In genomic region chr4:134869815-134870375, GRCm38 (mm10) we compare ENCODE assay signal across 10 mouse cellular contexts. TPM values are rescaled to one million over a fixed set of nuclear protein-coding genes. Genes with fewer than 3 reads are reported as not detected.
DNase-seq lines count a peak whose midpoint lies in the region; ATAC-seq and TF ChIP-seq lines count a peak whose summit lies in the region.
"Had no signal": no experiment of that assay in that cellular context is flagged by ENCODE, and none has a peak within 500 bp of the region (broad histone marks: within the 10 kb centered on the region; RNA-seq: fewer than 3 reads in every experiment).

No protein-coding gene starts in this region.

- H3K36me3 ChIP-seq in heart, embryonic 16.5 days (ENCODE audit: control insufficient read depth, insufficient read depth) = no peaks in the 10 kb centered on the region
- no peaks in the 10 kb centered on the region for H3K36me3 ChIP-seq in ES-Bruce4 (ENCODE audit: control insufficient read depth, insufficient read depth, low read length, poor library complexity, severe bottlenecking)
- no peaks in the 10 kb centered on the region for H3K36me3 ChIP-seq in embryonic facial prominence, embryonic 13.5 days

- peak overlapping the region; percentile 27 for H3K4me3 ChIP-seq in heart, embryonic 16.5 days (ENCODE audit: low read length)
- peak overlapping the region; percentile 39 for H3K4me3 ChIP-seq in ES-Bruce4 (ENCODE audit: low read depth, low read length)
- H3K4me3 ChIP-seq in embryonic facial prominence, embryonic 13.5 days = peak overlapping the region; percentile 17

- TF ChIP-seq CTCF in ES-Bruce4 (IDR thresholded peaks at IDR 0.05; ENCODE audit: low read depth, low read length) = no peak

- peak overlapping the region; percentile 61 for H3K4me2 ChIP-seq in heart, embryonic 16.5 days (ENCODE audit: low read depth, low read length)
- peak overlapping the region; percentile 50 for H3K4me2 ChIP-seq in embryonic facial prominence, embryonic 13.5 days

- H3K4me1 ChIP-seq in heart, embryonic 16.5 days (ENCODE audit: control insufficient read depth, insufficient read depth, low read length) = peaks cover 6% of the 10 kb centered on the region
- H3K4me1 ChIP-seq in ES-Bruce4 (ENCODE audit: control insufficient read depth, insufficient read depth, low read length) = peaks cover 22% of the 10 kb centered on the region
- H3K4me1 ChIP-seq in embryonic facial prominence, embryonic 13.5 days = peaks cover 21% of the 10 kb centered on the region

- peak overlapping the region; percentile 50 for H3K9ac ChIP-seq in heart, embryonic 16.5 days (ENCODE audit: low read length)
- peak overlapping the region; percentile 19 for H3K9ac ChIP-seq in ES-Bruce4 (ENCODE audit: low read depth, poor library complexity, severe bottlenecking)
- peak overlapping the region; percentile 37; the same call in 1 of the 2 replicates for H3K9ac ChIP-seq in embryonic facial prominence, embryonic 13.5 days

- DNase-seq in heart, postnatal 25 days (ENCODE audit: low spot score) = no peak
- DNase-seq in liver = peak; percentile 54
- DNase-seq in gastrocnemius, postnatal 25 days = no peak
- no peak for DNase-seq in ovary, postnatal 10 days (ENCODE audit: low spot score)
- DNase-seq: cerebellum, adult 2 months had no signal

- H3K9me3 ChIP-seq in heart, embryonic 16.5 days (replicated peaks; ENCODE audit: control insufficient read depth, low read length) = no peaks in the 10 kb centered on the region
- no peaks in the 10 kb centered on the region for H3K9me3 ChIP-seq in ES-Bruce4 (replicated peaks; ENCODE audit: control insufficient read depth, insufficient read depth, low read length, poor library complexity, severe bottlenecking)
- H3K9me3 ChIP-seq in embryonic facial prominence, embryonic 13.5 days = no peaks in the 10 kb centered on the region

- intact Hi-C loops in heart, postnatal 25 days (cut with DNase I) = no loop called here

- TF ChIP-seq EP300 in ES-Bruce4 (IDR thresholded peaks at IDR 0.05; ENCODE audit: insufficient read depth, low read depth, low read length) = no peak

- WGBS in heart, embryonic 16.5 days = 44% methylated on average over 7 of the region's 7 CpGs
- 38% methylated on average over 7 of the region's 7 CpGs for WGBS in embryonic facial prominence, embryonic 13.5 days

- H3K27ac ChIP-seq in heart, embryonic 16.5 days (ENCODE audit: low read length) = no peak overlapping the region
- peak overlapping the region; percentile 42 for H3K27ac ChIP-seq in ES-Bruce4 (ENCODE audit: insufficient read depth, low read length)
- no peak overlapping the region for H3K27ac ChIP-seq in embryonic facial prominence, embryonic 13.5 days

- H3K27me3 ChIP-seq in heart, embryonic 16.5 days (ENCODE audit: control insufficient read depth, insufficient read depth, low read length) = peaks cover 22% of the 10 kb centered on the region
- no peaks in the 10 kb centered on the region for H3K27me3 ChIP-seq in ES-Bruce4 (ENCODE audit: control insufficient read depth, insufficient read depth, low read length, poor library complexity, severe bottlenecking)
- peaks cover 32% of the 10 kb centered on the region for H3K27me3 ChIP-seq in embryonic facial prominence, embryonic 13.5 days

- no peak for TF ChIP-seq POLR2A in ES-Bruce4 (IDR thresholded peaks at IDR 0.05; ENCODE audit: insufficient read depth, low read length)

- ATAC-seq in heart, embryonic 16.5 days (replicated peaks; ENCODE audit: extremely low read depth, insufficient read depth, low FRiP score) = peak; percentile 63
- ATAC-seq in embryonic facial prominence, embryonic 13.5 days (ENCODE audit: insufficient number of reproducible peaks, insufficient read depth, low FRiP score, low TSS enrichment, low read depth) = no peak
- no peak for ATAC-seq in activated CD4-positive, CD25-positive, alpha-beta regulatory T cell, adult 4 months

RNA-seq across cellular contexts. Expression of gene Rhd, which starts 5.6 kb away (rescaled TPM):
- 4.3 and 4.5 TPM in 2 replicates for polyA plus RNA-seq in heart, embryonic 16.5 days (2015; fragmentation: Nextera tagmentation; extraction: Ambion mirVana)
- total RNA-seq in heart, postnatal 25 days (2021) = 1 to 10 TPM; 1.5 to 1.6 TPM
- polyA plus RNA-seq in ES-Bruce4 (2011; ENCODE audit: insufficient read depth, insufficient read length, low read depth, missing spikeins) = 4.2 and 4.6 TPM in 2 replicates
- 2.4 and 6.1 TPM in 2 replicates for polyA plus RNA-seq in embryonic facial prominence, embryonic 13.5 days (2015; fragmentation: Nextera tagmentation; extraction: Ambion mirVana)
- total RNA-seq in gastrocnemius, postnatal 25 days (2021) = not detected
- 1 to 10 TPM in 1 of 2 experiments, not detected in 1; 4.8 TPM for polyA plus RNA-seq in activated CD4-positive, CD25-positive, alpha-beta regulatory T cell, adult 4 months (2017; shearing (Covaris generic))
- total RNA-seq: left cerebral cortex, postnatal 10 days had no signal

RNA-seq across cellular contexts. Expression of gene Maco1, which starts 16.8 kb away (rescaled TPM):
- polyA plus RNA-seq in heart, embryonic 16.5 days (2015; fragmentation: Nextera tagmentation; extraction: Ambion mirVana) = 23.1 and 25.3 TPM in 2 replicates
- 10 to 100 TPM; 18.6 to 22.1 TPM for total RNA-seq in heart, postnatal 25 days (2021)
- polyA plus RNA-seq in ES-Bruce4 (2011; ENCODE audit: insufficient read depth, insufficient read length, low read depth, missing spikeins) = 50.0 and 53.2 TPM in 2 replicates
- 62.8 and 67.5 TPM in 2 replicates for polyA plus RNA-seq in embryonic facial prominence, embryonic 13.5 days (2015; fragmentation: Nextera tagmentation; extraction: Ambion mirVana)
- 10 to 100 TPM; 10.6 to 15.4 TPM for total RNA-seq in gastrocnemius, postnatal 25 days (2021)
- 1 to 10 TPM; 3.0 to 5.0 TPM for polyA plus RNA-seq in activated CD4-positive, CD25-positive, alpha-beta regulatory T cell, adult 4 months (2017; shearing (Covaris generic))

RNA-seq across cellular contexts. Expression of gene Tmem50a, which starts 44.9 kb away (rescaled TPM):
- polyA plus RNA-seq in heart, embryonic 16.5 days (2015; fragmentation: Nextera tagmentation; extraction: Ambion mirVana) = 143 and 150 TPM in 2 replicates
- 10 to 100 TPM; 57.7 to 67.6 TPM for total RNA-seq in heart, postnatal 25 days (2021)
- 84.6 and 87.1 TPM in 2 replicates for polyA plus RNA-seq in ES-Bruce4 (2011; ENCODE audit: insufficient read depth, insufficient read length, low read depth, missing spikeins)
- 172 and 199 TPM in 2 replicates for polyA plus RNA-seq in embryonic facial prominence, embryonic 13.5 days (2015; fragmentation: Nextera tagmentation; extraction: Ambion mirVana)
- total RNA-seq in gastrocnemius, postnatal 25 days (2021) = 10 to 100 TPM; 25.7 to 32.2 TPM
- polyA plus RNA-seq in activated CD4-positive, CD25-positive, alpha-beta regulatory T cell, adult 4 months (2017; shearing (Covaris generic)) = 100 to 1,000 TPM; 555 to 571 TPM

RNA-seq across cellular contexts. Expression of gene Rsrp1, which starts 53.5 kb away (rescaled TPM):
- polyA plus RNA-seq in heart, embryonic 16.5 days (2015; fragmentation: Nextera tagmentation; extraction: Ambion mirVana) = 399 and 472 TPM in 2 replicates
- 100 to 1,000 TPM; 153 to 208 TPM for total RNA-seq in heart, postnatal 25 days (2021)
- 209 and 226 TPM in 2 replicates for polyA plus RNA-seq in ES-Bruce4 (2011; ENCODE audit: insufficient read depth, insufficient read length, low read depth, missing spikeins)
- polyA plus RNA-seq in embryonic facial prominence, embryonic 13.5 days (2015; fragmentation: Nextera tagmentation; extraction: Ambion mirVana) = 512 and 574 TPM in 2 replicates
- total RNA-seq in gastrocnemius, postnatal 25 days (2021) = 100 to 1,000 TPM; 155 to 161 TPM
- 100 to 1,000 TPM; 271 to 367 TPM for polyA plus RNA-seq in activated CD4-positive, CD25-positive, alpha-beta regulatory T cell, adult 4 months (2017; shearing (Covaris generic))
